Mouse (Mus musculus): ENCODE data around the gene Myh3. TPM values are rescaled to one million over a fixed set of nuclear protein-coding genes. Genes with fewer than 3 reads are reported as not detected.

The Myh3 gene
- polyA plus RNA-seq, 1 experiment = 0.02 TPM

DNA sequence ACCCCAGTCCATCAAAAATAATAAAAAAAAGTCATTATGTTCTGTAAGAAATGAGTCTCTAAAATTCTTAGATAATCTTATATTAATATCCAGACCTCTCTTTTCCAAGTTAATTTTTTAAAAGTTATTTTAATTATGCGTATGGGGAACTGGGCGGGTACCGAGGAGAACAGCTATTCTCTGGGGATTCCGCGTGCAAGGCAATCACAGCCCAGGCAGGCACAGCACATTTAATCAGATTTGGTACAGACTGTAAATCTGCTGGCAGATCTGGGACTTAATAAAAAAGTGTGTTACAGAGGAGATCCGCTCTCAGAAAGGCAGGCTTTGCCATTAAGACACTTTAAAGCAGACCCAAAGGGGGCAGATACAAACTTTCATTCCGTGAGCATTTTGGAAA is 46.8 kb downstream of the Myh3 start:
- no peaks in the 10 kb centered on the region for H3K4me1 ChIP-seq (ENCODE audit: control insufficient read depth, insufficient read depth, low read length)
- H3K36me3 ChIP-seq (ENCODE audit: control insufficient read depth, insufficient read depth, low read length) = no peaks in the 10 kb centered on the region
- no peak for TF ChIP-seq CTCF (conservative IDR thresholded peaks at IDR 0.05; ENCODE audit: insufficient read depth, insufficient read length, low read depth, low read length)
- TF ChIP-seq POLR2A (IDR thresholded peaks at IDR 0.05; ENCODE audit: low read depth, low read length) = no peak
- no peaks in the 10 kb centered on the region; the same call in 1 of the 2 replicates for H3K27me3 ChIP-seq (replicated peaks; ENCODE audit: control insufficient read depth, insufficient read depth, low read length)
- no peak overlapping the region for H3K27ac ChIP-seq (ENCODE audit: insufficient read depth, low read depth, low read length)
- DNase-seq = no peak
- 44% methylated on average over 7 of the region's 7 CpGs for WGBS
- H3K4me3 ChIP-seq (ENCODE audit: insufficient read depth, low read depth, low read length) = no peak overlapping the region

DNA sequence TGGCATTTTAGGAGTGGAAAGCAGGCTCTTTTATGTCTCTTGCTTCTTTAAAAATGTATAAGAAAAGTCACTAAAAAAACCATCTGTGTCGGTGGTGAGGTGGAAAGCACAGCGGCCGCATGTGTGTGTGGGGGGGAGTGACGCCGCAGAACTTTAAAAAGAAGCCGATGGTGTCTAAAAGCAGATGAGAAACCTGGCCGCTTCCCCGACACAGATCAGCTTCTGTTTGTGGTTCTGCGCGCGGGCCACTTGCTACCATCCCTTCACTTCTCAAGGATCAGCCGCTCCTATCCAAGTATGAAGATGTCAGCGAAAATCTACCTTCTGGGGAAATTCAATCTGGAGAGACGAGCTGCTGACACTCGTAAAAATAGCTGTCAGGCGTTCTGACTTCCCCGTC is 47.3 kb downstream of the Myh3 start:
- TF ChIP-seq CTCF (conservative IDR thresholded peaks at IDR 0.05; ENCODE audit: insufficient read depth, insufficient read length, low read depth, low read length) = no peak
- TF ChIP-seq POLR2A (IDR thresholded peaks at IDR 0.05; ENCODE audit: low read depth, low read length) = no peak
- Histone ChIP-seq H3K27ac (ENCODE audit: insufficient read depth, low read depth, low read length) (no peak overlapping the region), H3K27me3 (replicated peaks; ENCODE audit: control insufficient read depth, insufficient read depth, low read length) (no peaks in the 10 kb centered on the region; the same call in 1 of the 2 replicates), H3K4me1 (ENCODE audit: control insufficient read depth, insufficient read depth, low read length) (no peaks in the 10 kb centered on the region), H3K4me3 (ENCODE audit: insufficient read depth, low read depth, low read length) (no peak overlapping the region), H3K36me3 (ENCODE audit: control insufficient read depth, insufficient read depth, low read length) (no peaks in the 10 kb centered on the region)
- DNase-seq = no peak
- 28% methylated on average over 17 of the region's 17 CpGs for WGBS

- no peak for DNase-seq
Measured at GRCm38 (mm10) chr11:67133526-67133925, 55.4 kb downstream of the Myh3 start.

DNA sequence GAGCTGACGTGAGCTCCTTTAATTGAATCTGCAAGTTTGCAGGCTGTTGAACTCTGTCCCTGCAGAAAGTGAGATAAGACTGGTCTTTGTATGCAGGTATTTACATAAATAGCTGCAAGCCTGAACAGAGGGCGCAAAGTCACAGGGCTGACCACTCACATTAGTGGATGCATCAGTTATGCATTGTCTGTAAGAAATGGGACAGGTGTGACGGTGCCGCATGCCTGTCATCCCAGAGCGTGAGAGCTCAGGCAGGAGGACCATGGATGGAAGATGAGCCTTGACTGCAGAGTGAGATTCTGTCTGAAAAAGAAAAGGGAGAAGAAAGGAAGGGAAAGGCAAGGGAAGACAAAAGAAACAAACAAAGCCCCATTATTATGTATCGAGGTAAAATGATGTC is 56.6 kb downstream of the Myh3 start:
- H3K36me3 ChIP-seq (ENCODE audit: control insufficient read depth, insufficient read depth, low read length) = no peaks in the 10 kb centered on the region
- WGBS = 88% methylated on average over 6 of the region's 6 CpGs
- no peaks in the 10 kb centered on the region for H3K4me1 ChIP-seq (ENCODE audit: control insufficient read depth, insufficient read depth, low read length)
- no peak for DNase-seq
- no peak overlapping the region for H3K27ac ChIP-seq (ENCODE audit: insufficient read depth, low read depth, low read length)
- H3K4me3 ChIP-seq (ENCODE audit: insufficient read depth, low read depth, low read length) = no peak overlapping the region
- no peaks in the 10 kb centered on the region for H3K27me3 ChIP-seq (replicated peaks; ENCODE audit: control insufficient read depth, insufficient read depth, low read length)
- TF ChIP-seq CTCF (conservative IDR thresholded peaks at IDR 0.05; ENCODE audit: insufficient read depth, insufficient read length, low read depth, low read length) (no peak), POLR2A (IDR thresholded peaks at IDR 0.05; ENCODE audit: low read depth, low read length) (no peak)

More at GRCm38 (mm10) chr11:67133526-67133925, 55.4 kb downstream of the Myh3 start:
- WGBS = 81% methylated on average over 2 of the region's 2 CpGs
- no peak for TF ChIP-seq CTCF (conservative IDR thresholded peaks at IDR 0.05; ENCODE audit: insufficient read depth, insufficient read length, low read depth, low read length)
- no peak for TF ChIP-seq POLR2A (IDR thresholded peaks at IDR 0.05; ENCODE audit: low read depth, low read length)
- H3K27me3 ChIP-seq (replicated peaks; ENCODE audit: control insufficient read depth, insufficient read depth, low read length) = no peaks in the 10 kb centered on the region
- H3K36me3 ChIP-seq (ENCODE audit: control insufficient read depth, insufficient read depth, low read length) = no peaks in the 10 kb centered on the region
- H3K4me1 ChIP-seq (ENCODE audit: control insufficient read depth, insufficient read depth, low read length) = no peaks in the 10 kb centered on the region
- no peak overlapping the region for H3K4me3 ChIP-seq (ENCODE audit: insufficient read depth, low read depth, low read length)
- no peak overlapping the region for H3K27ac ChIP-seq (ENCODE audit: insufficient read depth, low read depth, low read length)

GRCm38 (mm10) chr11:67135532-67135931 is 57.4 kb downstream of the Myh3 start:
- Histone ChIP-seq H3K4me1 (ENCODE audit: control insufficient read depth, insufficient read depth, low read length) (no peaks in the 10 kb centered on the region), H3K27me3 (replicated peaks; ENCODE audit: control insufficient read depth, insufficient read depth, low read length) (no peaks in the 10 kb centered on the region), H3K36me3 (ENCODE audit: control insufficient read depth, insufficient read depth, low read length) (no peaks in the 10 kb centered on the region), H3K27ac (ENCODE audit: insufficient read depth, low read depth, low read length) (no peak overlapping the region), H3K4me3 (ENCODE audit: insufficient read depth, low read depth, low read length) (no peak overlapping the region)
- WGBS = 89% methylated on average over 2 of the region's 2 CpGs
- no peak for TF ChIP-seq CTCF (conservative IDR thresholded peaks at IDR 0.05; ENCODE audit: insufficient read depth, insufficient read length, low read depth, low read length)
- TF ChIP-seq POLR2A (IDR thresholded peaks at IDR 0.05; ENCODE audit: low read depth, low read length) = no peak
- DNase-seq = no peak

- no peaks in the 10 kb centered on the region for H3K27me3 ChIP-seq (replicated peaks; ENCODE audit: control insufficient read depth, insufficient read depth, low read length)
- no peak for DNase-seq
- no peaks in the 10 kb centered on the region for H3K36me3 ChIP-seq (ENCODE audit: control insufficient read depth, insufficient read depth, low read length)
- no peaks in the 10 kb centered on the region for H3K4me1 ChIP-seq (ENCODE audit: control insufficient read depth, insufficient read depth, low read length)
- whole genome bisulfite sequencing = 39% methylated on average over 8 of the region's 8 CpGs
- H3K27ac ChIP-seq (ENCODE audit: insufficient read depth, low read depth, low read length) = no peak overlapping the region
- H3K4me3 ChIP-seq (ENCODE audit: insufficient read depth, low read depth, low read length) = no peak overlapping the region
- TF ChIP-seq POLR2A (IDR thresholded peaks at IDR 0.05; ENCODE audit: low read depth, low read length) = no peak
- no peak for TF ChIP-seq CTCF (conservative IDR thresholded peaks at IDR 0.05; ENCODE audit: insufficient read depth, insufficient read length, low read depth, low read length)
Measured at GRCm38 (mm10) chr11:67139556-67139955, 61.5 kb downstream of the Myh3 start.

- no peak for DNase-seq
- Histone ChIP-seq H3K27ac (ENCODE audit: insufficient read depth, low read depth, low read length) (no peak overlapping the region), H3K27me3 (replicated peaks; ENCODE audit: control insufficient read depth, insufficient read depth, low read length) (no peaks in the 10 kb centered on the region), H3K4me3 (ENCODE audit: insufficient read depth, low read depth, low read length) (no peak overlapping the region), H3K4me1 (ENCODE audit: control insufficient read depth, insufficient read depth, low read length) (no peaks in the 10 kb centered on the region), H3K36me3 (ENCODE audit: control insufficient read depth, insufficient read depth, low read length) (no peaks in the 10 kb centered on the region)
- 52% methylated on average over 5 of the region's 5 CpGs for WGBS
- TF ChIP-seq POLR2A (IDR thresholded peaks at IDR 0.05; ENCODE audit: low read depth, low read length) (no peak), CTCF (conservative IDR thresholded peaks at IDR 0.05; ENCODE audit: insufficient read depth, insufficient read length, low read depth, low read length) (no peak)
Measured at GRCm38 (mm10) chr11:67140175-67140574, 62.1 kb downstream of the Myh3 start.
